Mouse (Mus musculus) right cerebral cortex, postnatal 25 days (tissue): ENCODE results near the gene Rasl10a.
A peak's percentile ranks its signal among the peaks of the same experiment; 100 is the strongest.

Experiments used
- DNase-seq: peaks from one replicate; pipeline ENCODE4 v3.0.0; 2022

Rasl10a gene

GRCm38 (mm10) chr11:5057856-5058641, at the start of gene Rasl10a:
Gene Rasl10a (plus strand): TSS chr11:5058128.
- peak; percentile 66 for DNase-seq

GRCm38 (mm10) chr11:5008867-5009266, 49.1 kb upstream of the Rasl10a start:
- no peak for DNase-seq

- no peak for DNase-seq
Measured at GRCm38 (mm10) chr11:5009354-5010074, 48.4 kb upstream of the Rasl10a start.

- no peak for DNase-seq
Measured at GRCm38 (mm10) chr11:5010205-5010604, 47.7 kb upstream of the Rasl10a start.

- no peak for DNase-seq
Measured at GRCm38 (mm10) chr11:5011480-5011879, 46.4 kb upstream of the Rasl10a start.

- DNase-seq, result no peak
Measured at GRCm38 (mm10) chr11:5012213-5012715, 45.7 kb upstream of the Rasl10a start.

- DNase-seq, result peak; percentile 61
Measured at GRCm38 (mm10) chr11:5015720-5016119, 42.2 kb upstream of the Rasl10a start.

GRCm38 (mm10) chr11:5016286-5016685, 41.6 kb upstream of the Rasl10a start:
- no peak for DNase-seq

GRCm38 (mm10) chr11:5017506-5017905, 40.4 kb upstream of the Rasl10a start:
- no peak for DNase-seq

- no peak for DNase-seq
Measured at GRCm38 (mm10) chr11:5025108-5025507, 32.8 kb upstream of the Rasl10a start.

GRCm38 (mm10) chr11:5028228-5028627, 29.7 kb upstream of the Rasl10a start:
- peak; percentile 64 for DNase-seq

GRCm38 (mm10) chr11:5032706-5033105, 25.2 kb upstream of the Rasl10a start:
- no peak for DNase-seq

GRCm38 (mm10) chr11:5033136-5033535, 24.8 kb upstream of the Rasl10a start:
- DNase-seq, result no peak

GRCm38 (mm10) chr11:5035421-5035820, 22.5 kb upstream of the Rasl10a start:
- DNase-seq, result peak; percentile 79

GRCm38 (mm10) chr11:5037146-5037854, 20.6 kb upstream of the Rasl10a start:
- DNase-seq, result no peak

- DNase-seq, result no peak
Measured at GRCm38 (mm10) chr11:5040585-5040984, 17.3 kb upstream of the Rasl10a start.

GRCm38 (mm10) chr11:5041144-5041780, 16.7 kb upstream of the Rasl10a start:
- DNase-seq, result peak; percentile 74

GRCm38 (mm10) chr11:5042645-5043381, 15.1 kb upstream of the Rasl10a start:
- DNase-seq, result no peak

GRCm38 (mm10) chr11:5046321-5046926, 11.5 kb upstream of the Rasl10a start:
- DNase-seq, result peak; percentile 38

- no peak for DNase-seq
Measured at GRCm38 (mm10) chr11:5051629-5052028, 6.3 kb upstream of the Rasl10a start.

GRCm38 (mm10) chr11:5052200-5052854, 5.6 kb upstream of the Rasl10a start:
- peak; percentile 50 for DNase-seq
